Mouse (Mus musculus) liver, adult 2 months (tissue): ENCODE results near the gene Brwd3.

ENCODE experiments used
- CTCF ChIP-seq: fragments of 200-500 bp; IDR thresholded peaks from 2 replicates; pipeline ENCODE4 v1.5.1; 2011; ENCODE audit warnings: low read depth, low read length, control low read depth
- POLR2A ChIP-seq: fragments of 200-500 bp; IDR thresholded peaks from 2 replicates; pipeline ENCODE4 v1.6.1; 2011; ENCODE audit warnings: low read length, control low read depth; ENCODE audit not compliant: insufficient read depth; ENCODE audit errors: extremely low read depth

GRCm38 (mm10) chrX:108722447-108722846 is 111.7 kb downstream of the Brwd3 start:
- TF ChIP-seq POLR2A (no peak), CTCF (no peak)
